Mouse (Mus musculus): ENCODE results near the gene Hlx.

DNA sequence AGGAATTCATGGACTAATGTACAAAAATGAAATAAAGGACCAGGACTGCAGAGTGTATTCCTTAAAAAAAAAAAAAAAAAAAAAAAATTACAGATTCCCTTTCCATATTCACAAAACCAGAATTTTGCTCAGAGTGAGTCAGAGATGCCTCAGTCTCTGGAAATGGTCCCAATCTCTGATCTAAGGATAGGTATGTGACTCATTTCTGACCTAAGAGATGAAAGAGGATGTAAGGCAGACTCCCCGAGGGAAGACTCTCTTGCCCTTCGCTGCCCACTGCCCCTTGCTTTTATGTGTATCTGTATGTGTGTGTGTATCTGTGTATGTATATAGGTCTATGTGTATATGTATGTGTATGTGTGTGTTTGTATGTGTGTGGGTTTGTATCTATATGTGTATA lies 37.0 kb downstream of the Hlx start:
- no peak for TF ChIP-seq CTCF (IDR thresholded peaks at IDR 0.05; ENCODE audit: control insufficient read depth, insufficient read depth, insufficient read length)
- TF ChIP-seq USF1 (IDR thresholded peaks at IDR 0.05; ENCODE audit: low read depth) = no peak
- no peak for TF ChIP-seq MYOG (IDR thresholded peaks at IDR 0.05; ENCODE audit: control insufficient read depth, extremely low read depth, insufficient read length)
- TF ChIP-seq MAX (IDR thresholded peaks at IDR 0.05) = no peak
